Mouse (Mus musculus): Measurements from ENCODE around the gene Erc2. TPM values are rescaled to one million over a fixed set of nuclear protein-coding genes. Genes with fewer than 3 reads are reported as not detected.

The Erc2 gene
- polyA plus RNA-seq, 1 experiment: 0.90 TPM

GRCm38 (mm10) chr14:27674561-27674960 is 52.3 kb downstream of the Erc2 start:
- H3K79me3 ChIP-seq (ENCODE audit: low read depth): no peaks in the 10 kb centered on the region

GRCm38 (mm10) chr14:27675071-27675470 is 52.8 kb downstream of the Erc2 start:
- Histone ChIP-seq H3K27me3 (ENCODE audit: control insufficient read depth, insufficient read depth, insufficient read length) (no peaks in the 10 kb centered on the region), H3K4me3 (ENCODE audit: insufficient read depth, poor library complexity, severe bottlenecking) (no peak overlapping the region), H3K79me3 (ENCODE audit: low read depth) (no peaks in the 10 kb centered on the region), H3ac (ENCODE audit: control insufficient read depth, insufficient read length, low read depth) (no peak overlapping the region), H3K36me3 (ENCODE audit: control insufficient read depth, insufficient read depth) (no peaks in the 10 kb centered on the region), H3K79me2 (ENCODE audit: control insufficient read depth, insufficient read depth) (no peaks in the 10 kb centered on the region)
- TF ChIP-seq MYOD1 (IDR thresholded peaks at IDR 0.05; ENCODE audit: control insufficient read depth, insufficient read length, low read depth) (no peak), MAX (IDR thresholded peaks at IDR 0.05) (no peak), MYOG (IDR thresholded peaks at IDR 0.05; ENCODE audit: control insufficient read depth, extremely low read depth, insufficient read length) (no peak), CTCF (IDR thresholded peaks at IDR 0.05; ENCODE audit: control insufficient read depth, insufficient read depth, insufficient read length) (no peak), USF1 (IDR thresholded peaks at IDR 0.05; ENCODE audit: low read depth) (no peak), FOSL1 (IDR thresholded peaks at IDR 0.05; ENCODE audit: insufficient read depth, low read length, poor library complexity, severe bottlenecking) (no peak), CEBPB (IDR thresholded peaks at IDR 0.05; ENCODE audit: low read depth) (no peak)

More at GRCm38 (mm10) chr14:27674561-27674960, 52.3 kb downstream of the Erc2 start:
- H3K36me3 ChIP-seq (ENCODE audit: control insufficient read depth, insufficient read depth): no peaks in the 10 kb centered on the region
- no peak overlapping the region for H3K4me3 ChIP-seq (ENCODE audit: insufficient read depth, poor library complexity, severe bottlenecking)
- no peaks in the 10 kb centered on the region for H3K79me2 ChIP-seq (ENCODE audit: control insufficient read depth, insufficient read depth)
- no peak for TF ChIP-seq MYOD1 (IDR thresholded peaks at IDR 0.05; ENCODE audit: control insufficient read depth, insufficient read length, low read depth)
- no peak for TF ChIP-seq FOSL1 (IDR thresholded peaks at IDR 0.05; ENCODE audit: insufficient read depth, low read length, poor library complexity, severe bottlenecking)
- no peak for TF ChIP-seq CEBPB (IDR thresholded peaks at IDR 0.05; ENCODE audit: low read depth)
- TF ChIP-seq MYOG (IDR thresholded peaks at IDR 0.05; ENCODE audit: control insufficient read depth, extremely low read depth, insufficient read length): no peak
- no peak for TF ChIP-seq USF1 (IDR thresholded peaks at IDR 0.05; ENCODE audit: low read depth)
- no peak for TF ChIP-seq CTCF (IDR thresholded peaks at IDR 0.05; ENCODE audit: control insufficient read depth, insufficient read depth, insufficient read length)
- TF ChIP-seq MAX (IDR thresholded peaks at IDR 0.05): no peak
- H3K27me3 ChIP-seq (ENCODE audit: control insufficient read depth, insufficient read depth, insufficient read length): no peaks in the 10 kb centered on the region
- no peak overlapping the region for H3ac ChIP-seq (ENCODE audit: control insufficient read depth, insufficient read length, low read depth)

- Histone ChIP-seq H3K79me2 (ENCODE audit: control insufficient read depth, insufficient read depth) (no peaks in the 10 kb centered on the region), H3K79me3 (ENCODE audit: low read depth) (no peaks in the 10 kb centered on the region), H3K4me3 (ENCODE audit: insufficient read depth, poor library complexity, severe bottlenecking) (no peak overlapping the region), H3K27me3 (ENCODE audit: control insufficient read depth, insufficient read depth, insufficient read length) (no peaks in the 10 kb centered on the region), H3ac (ENCODE audit: control insufficient read depth, insufficient read length, low read depth) (no peak overlapping the region), H3K36me3 (ENCODE audit: control insufficient read depth, insufficient read depth) (no peaks in the 10 kb centered on the region)
- TF ChIP-seq MYOD1 (IDR thresholded peaks at IDR 0.05; ENCODE audit: control insufficient read depth, insufficient read length, low read depth): no peak
- no peak for TF ChIP-seq CTCF (IDR thresholded peaks at IDR 0.05; ENCODE audit: control insufficient read depth, insufficient read depth, insufficient read length)
- no peak for TF ChIP-seq MYOG (IDR thresholded peaks at IDR 0.05; ENCODE audit: control insufficient read depth, extremely low read depth, insufficient read length)
- TF ChIP-seq MAX (IDR thresholded peaks at IDR 0.05): no peak
- no peak for TF ChIP-seq USF1 (IDR thresholded peaks at IDR 0.05; ENCODE audit: low read depth)
- no peak for TF ChIP-seq CEBPB (IDR thresholded peaks at IDR 0.05; ENCODE audit: low read depth)
- TF ChIP-seq FOSL1 (IDR thresholded peaks at IDR 0.05; ENCODE audit: insufficient read depth, low read length, poor library complexity, severe bottlenecking): no peak
Measured at GRCm38 (mm10) chr14:27682368-27683052, 60.3 kb downstream of the Erc2 start.

GRCm38 (mm10) chr14:27695781-27696180 is 73.6 kb downstream of the Erc2 start:
- Histone ChIP-seq H3K79me2 (ENCODE audit: control insufficient read depth, insufficient read depth) (no peaks in the 10 kb centered on the region), H3K27me3 (ENCODE audit: control insufficient read depth, insufficient read depth, insufficient read length) (no peaks in the 10 kb centered on the region), H3ac (ENCODE audit: control insufficient read depth, insufficient read length, low read depth) (no peak overlapping the region), H3K4me3 (ENCODE audit: insufficient read depth, poor library complexity, severe bottlenecking) (no peak overlapping the region), H3K79me3 (ENCODE audit: low read depth) (no peaks in the 10 kb centered on the region), H3K36me3 (ENCODE audit: control insufficient read depth, insufficient read depth) (no peaks in the 10 kb centered on the region)
- no peak for TF ChIP-seq MYOD1 (IDR thresholded peaks at IDR 0.05; ENCODE audit: control insufficient read depth, insufficient read length, low read depth)
- TF ChIP-seq CEBPB (IDR thresholded peaks at IDR 0.05; ENCODE audit: low read depth): no peak
- no peak for TF ChIP-seq FOSL1 (IDR thresholded peaks at IDR 0.05; ENCODE audit: insufficient read depth, low read length, poor library complexity, severe bottlenecking)
- no peak for TF ChIP-seq CTCF (IDR thresholded peaks at IDR 0.05; ENCODE audit: control insufficient read depth, insufficient read depth, insufficient read length)
- TF ChIP-seq MYOG (IDR thresholded peaks at IDR 0.05; ENCODE audit: control insufficient read depth, extremely low read depth, insufficient read length): no peak
- no peak for TF ChIP-seq MAX (IDR thresholded peaks at IDR 0.05)
- TF ChIP-seq USF1 (IDR thresholded peaks at IDR 0.05; ENCODE audit: low read depth): no peak

- H3K27me3 ChIP-seq (ENCODE audit: control insufficient read depth, insufficient read depth, insufficient read length): no peaks in the 10 kb centered on the region
Measured at GRCm38 (mm10) chr14:27717364-27717763, 95.1 kb downstream of the Erc2 start.

More at GRCm38 (mm10) chr14:27717364-27717763, 95.1 kb downstream of the Erc2 start:
- TF ChIP-seq USF1 (IDR thresholded peaks at IDR 0.05; ENCODE audit: low read depth) (no peak), FOSL1 (IDR thresholded peaks at IDR 0.05; ENCODE audit: insufficient read depth, low read length, poor library complexity, severe bottlenecking) (no peak), CEBPB (IDR thresholded peaks at IDR 0.05; ENCODE audit: low read depth) (no peak), MYOD1 (IDR thresholded peaks at IDR 0.05; ENCODE audit: control insufficient read depth, insufficient read length, low read depth) (no peak)
- H3K36me3 ChIP-seq (ENCODE audit: control insufficient read depth, insufficient read depth): no peaks in the 10 kb centered on the region
- no peak overlapping the region for H3ac ChIP-seq (ENCODE audit: control insufficient read depth, insufficient read length, low read depth)
- no peaks in the 10 kb centered on the region for H3K79me2 ChIP-seq (ENCODE audit: control insufficient read depth, insufficient read depth)
- H3K4me3 ChIP-seq (ENCODE audit: insufficient read depth, poor library complexity, severe bottlenecking): no peak overlapping the region
- H3K79me3 ChIP-seq (ENCODE audit: low read depth): no peaks in the 10 kb centered on the region
